Mouse (Mus musculus) limb, embryonic 13.5 days (tissue): ENCODE results near the gene Hapln3. TPM values are rescaled to one million over a fixed set of nuclear protein-coding genes. Genes with fewer than 3 reads are reported as not detected.

Source experiments
- ATAC-seq: fragments of 200-750 bp; cut with Nextera tagmentation; 2 replicates; pipeline ENCODE4 v1.8.0; 2017; ENCODE audit warnings: low read depth, moderate number of reproducible peaks, moderate TSS enrichment; ENCODE audit not compliant: low FRiP score
- H3K27ac ChIP-seq: fragments of 300-500 bp; sonication (generic); 2 replicates; pipeline ENCODE4 v1.5.1; 2015; ENCODE audit warnings: inconsistent platforms, mild to moderate bottlenecking, moderate library complexity
- H3K27me3 ChIP-seq: fragments of 300-500 bp; sonication (generic); 2 replicates; pipeline ENCODE4 v1.6.1; 2015; ENCODE audit warnings: mild to moderate bottlenecking, inconsistent platforms
- H3K36me3 ChIP-seq: fragments of 300-500 bp; sonication (generic); 2 replicates; pipeline ENCODE4 v1.6.1; 2015; ENCODE audit warnings: inconsistent platforms, mild to moderate bottlenecking, moderate library complexity
- H3K4me1 ChIP-seq: fragments of 300-500 bp; sonication (generic); 2 replicates; pipeline ENCODE4 v1.6.1; 2015; ENCODE audit warnings: inconsistent platforms
- H3K4me2 ChIP-seq: fragments of 300-500 bp; sonication (generic); replicated peaks from 2 replicates; pipeline ENCODE4 v1.6.1; 2015; ENCODE audit warnings: inconsistent platforms, mild to moderate bottlenecking, moderate library complexity
- H3K4me3 ChIP-seq: fragments of 300-500 bp; sonication (generic); 2 replicates; pipeline ENCODE4 v1.5.1; 2015; ENCODE audit warnings: moderate library complexity, mild to moderate bottlenecking, inconsistent platforms
- H3K9ac ChIP-seq: fragments of 300-500 bp; sonication (generic); 2 replicates; pipeline ENCODE4 v1.6.1; 2015; ENCODE audit warnings: mild to moderate bottlenecking, inconsistent platforms
- H3K9me3 ChIP-seq: fragments of 300-500 bp; sonication (generic); 2 replicates; pipeline ENCODE4 v1.6.1; 2016; ENCODE audit warnings: inconsistent platforms
- WGBS: fragments of 180-500 bp; shearing (Covaris S2); methylation state at CpG from one replicate; pipeline ENCODE4 v1.1.7; 2015; 5-methylcytosine and 5-hydroxymethylcytosine counted together
- polyA plus RNA-seq: library from polyadenylated mRNA; unstranded; fragments of >200 nt; fragmentation: Nextera tagmentation; extraction: Ambion mirVana; gene quantifications from 2 replicates; pipeline ENCODE4 v1.2.1, GENCODE M21; 2015

Gene Hapln3
- polyA plus RNA-seq, 1 experiment from 2014 or later = 1.3 TPM

DNA sequence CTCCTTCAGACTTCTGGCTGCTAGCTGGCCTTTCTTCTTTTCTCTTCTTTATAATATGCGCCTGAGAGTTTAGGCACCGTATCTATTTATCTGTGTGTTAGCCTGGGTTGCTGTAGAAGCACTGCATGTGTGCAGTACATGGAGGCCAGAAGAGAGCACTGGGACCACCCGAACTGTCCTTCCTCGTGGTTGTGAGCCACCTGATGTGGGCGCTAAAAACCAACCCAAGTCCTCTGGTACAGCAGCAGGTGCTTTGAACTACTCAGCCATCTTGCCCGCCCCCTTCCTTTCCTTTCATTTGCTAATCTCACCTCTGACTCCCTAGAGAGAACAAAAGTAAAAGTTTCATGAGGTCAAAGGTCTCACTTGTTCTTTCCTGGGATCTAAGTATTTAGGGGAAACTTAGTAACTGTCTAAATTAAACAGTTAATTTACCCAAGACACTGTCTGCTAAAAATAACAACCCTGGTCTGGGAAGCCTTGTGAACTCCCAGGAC lies 8.6 kb upstream of the Hapln3 start:
- Histone ChIP-seq H3K9ac (no peak overlapping the region), H3K9me3 (no peaks in the 10 kb centered on the region), H3K27ac (no peak overlapping the region), H3K36me3 (peaks cover 88% of the 10 kb centered on the region), H3K4me3 (no peak overlapping the region), H3K4me1 (no peaks in the 10 kb centered on the region), H3K4me2 (no peak overlapping the region), H3K27me3 (no peaks in the 10 kb centered on the region)
- ATAC-seq = no peak
- WGBS = 57% methylated on average over 6 of the region's 6 CpGs

DNA sequence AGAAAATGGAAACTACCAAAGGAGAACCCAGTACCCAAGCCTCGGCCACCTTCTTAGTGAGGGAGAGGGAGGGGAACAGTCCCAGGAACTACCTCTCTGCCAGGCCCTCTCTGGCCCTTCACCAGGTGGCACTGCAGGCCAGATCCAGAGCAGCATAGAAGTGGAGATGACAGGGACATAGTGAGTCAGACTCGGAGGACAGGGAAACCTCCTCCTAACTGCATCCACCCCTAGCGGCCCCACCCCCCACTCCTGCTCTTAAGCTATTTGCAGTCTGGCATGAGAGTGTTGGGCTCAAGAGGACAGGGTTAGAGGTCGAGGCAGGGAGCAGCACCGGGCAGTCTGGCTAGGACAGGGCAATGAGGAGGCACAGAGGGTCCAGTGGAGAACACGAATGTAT lies 2.6 kb upstream of the Hapln3 start:
- H3K27me3 ChIP-seq = peaks cover 12% of the 10 kb centered on the region
- no peak overlapping the region for H3K9ac ChIP-seq
- H3K27ac ChIP-seq = no peak overlapping the region
- H3K4me3 ChIP-seq = no peak overlapping the region
- no peak overlapping the region for H3K4me2 ChIP-seq
- H3K36me3 ChIP-seq = peaks cover 50% of the 10 kb centered on the region
- no peaks in the 10 kb centered on the region for H3K9me3 ChIP-seq
- H3K4me1 ChIP-seq = peaks cover 16% of the 10 kb centered on the region
- 41% methylated on average over 6 of the region's 6 CpGs for WGBS
- no peak for ATAC-seq

DNA sequence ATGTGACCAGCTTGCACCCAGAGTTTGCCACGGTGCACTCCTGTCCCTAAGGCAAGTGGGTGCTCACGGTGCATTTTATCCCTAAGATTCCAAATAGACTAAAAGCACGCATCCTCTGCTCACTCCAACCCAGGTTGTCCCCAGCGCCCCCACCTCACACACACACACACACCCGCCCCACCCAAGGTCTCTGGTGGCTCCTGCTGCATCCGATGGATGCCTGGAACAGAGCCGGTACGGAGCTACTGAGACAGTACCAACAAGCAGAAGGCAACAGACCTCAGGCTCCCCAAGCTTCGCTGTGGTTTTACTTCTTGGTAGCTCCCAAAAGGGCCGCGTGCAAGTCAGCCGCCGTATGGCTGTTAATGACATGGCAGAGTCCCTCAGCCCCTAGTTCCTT lies 433 bp downstream of the Hapln3 start:
- ATAC-seq = no peak
- H3K4me3 ChIP-seq = peak overlapping the region; percentile 33

DNA sequence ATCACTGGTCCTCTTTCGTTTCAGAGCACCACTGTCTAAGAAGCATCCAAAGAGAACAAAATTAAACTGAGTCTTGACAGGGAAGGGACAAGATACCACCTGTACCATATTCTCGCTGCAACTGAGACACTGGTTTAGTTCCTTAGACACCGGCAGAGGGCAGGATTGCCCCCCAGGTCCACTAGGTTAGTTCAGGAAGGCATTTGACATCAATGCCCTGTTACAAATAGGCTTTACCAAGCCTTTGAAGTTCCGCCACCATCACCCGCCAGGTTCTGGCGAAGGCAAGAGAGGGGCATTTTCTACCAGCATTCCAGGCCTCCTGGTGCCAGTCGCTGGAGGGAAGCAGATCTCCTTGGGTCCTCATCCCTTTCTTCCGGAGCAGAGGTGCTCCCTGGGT lies 935 bp downstream of the Hapln3 start:
- no peak for ATAC-seq
- H3K27ac ChIP-seq = no peak overlapping the region
- peaks cover 16% of the 10 kb centered on the region for H3K4me1 ChIP-seq
- 16% methylated on average over 8 of the region's 8 CpGs for WGBS
- no peak overlapping the region for H3K4me3 ChIP-seq
- H3K36me3 ChIP-seq = peaks cover 17% of the 10 kb centered on the region
- H3K4me2 ChIP-seq = peak overlapping the region; percentile 61
- no peaks in the 10 kb centered on the region for H3K9me3 ChIP-seq
- peaks cover 12% of the 10 kb centered on the region for H3K27me3 ChIP-seq
- 0 out of 2 replicates have a peak overlapping the region, but pooled peaks have one; percentile 54 for H3K9ac ChIP-seq

More for the DNA sequence above, 433 bp downstream of the Hapln3 start:
- H3K9me3 ChIP-seq = no peaks in the 10 kb centered on the region
- no peak overlapping the region for H3K27ac ChIP-seq
- peak overlapping the region; percentile 54; the same call in 1 of the 2 replicates for H3K9ac ChIP-seq
- H3K4me1 ChIP-seq = peaks cover 16% of the 10 kb centered on the region
- H3K27me3 ChIP-seq = peaks cover 12% of the 10 kb centered on the region
- peaks cover 22% of the 10 kb centered on the region for H3K36me3 ChIP-seq
- 12% methylated on average over 13 of the region's 13 CpGs for WGBS
- H3K4me2 ChIP-seq = peak overlapping the region; percentile 61

DNA sequence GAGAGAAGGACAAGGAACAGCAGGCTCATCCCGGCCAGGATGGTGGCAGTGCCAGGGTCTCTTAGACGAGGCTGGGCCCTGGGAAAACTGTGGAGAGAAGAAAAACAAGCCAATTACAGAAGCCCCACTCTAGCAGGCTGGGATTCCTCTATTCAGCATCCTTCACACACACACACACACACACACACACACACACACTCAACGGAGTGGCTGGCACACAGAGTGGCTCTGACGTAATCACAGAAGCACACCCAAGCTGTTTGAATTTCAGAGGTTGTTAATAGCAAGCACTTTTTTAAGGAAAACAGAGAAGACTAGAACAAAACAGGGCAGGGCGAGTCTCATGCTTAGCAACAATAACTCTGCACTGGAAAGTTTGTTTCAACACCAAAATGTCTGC lies 7.4 kb downstream of the Hapln3 start:
- Histone ChIP-seq H3K9ac (no peak overlapping the region), H3K4me3 (no peak overlapping the region), H3K27me3 (no peaks in the 10 kb centered on the region), H3K36me3 (no peaks in the 10 kb centered on the region), H3K4me2 (no peak overlapping the region), H3K27ac (no peak overlapping the region), H3K4me1 (no peaks in the 10 kb centered on the region), H3K9me3 (no peaks in the 10 kb centered on the region)
- no peak for ATAC-seq
- 78% methylated on average over 5 of the region's 5 CpGs for WGBS

DNA sequence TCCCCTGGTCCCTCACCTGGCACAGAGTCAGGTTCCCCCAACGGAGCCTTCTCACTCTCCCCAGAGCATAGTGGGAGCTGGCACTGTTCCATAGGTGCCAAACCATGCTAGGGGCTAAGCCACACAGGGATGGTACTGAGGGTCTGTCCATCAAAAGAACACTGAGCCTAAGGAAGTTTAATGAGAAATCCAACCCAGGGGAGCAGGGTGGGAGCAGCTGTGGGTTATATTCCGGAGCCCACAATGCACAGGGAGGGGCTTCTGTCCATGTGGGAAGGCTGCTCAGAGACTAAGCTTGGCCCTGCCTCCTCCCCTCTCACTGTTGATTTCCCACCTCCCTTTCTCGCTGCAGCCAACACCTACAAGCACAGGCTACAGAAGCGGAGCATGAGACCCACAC lies 17.0 kb downstream of the Hapln3 start:
- Histone ChIP-seq H3K9me3 (no peaks in the 10 kb centered on the region), H3K4me2 (no peak overlapping the region), H3K36me3 (0 out of 2 replicates have a peak, but pooled peaks cover 6% of the 10 kb centered on the region), H3K9ac (no peak overlapping the region), H3K4me1 (0 out of 2 replicates have a peak, but pooled peaks cover 2% of the 10 kb centered on the region), H3K4me3 (no peak overlapping the region), H3K27me3 (no peaks in the 10 kb centered on the region), H3K27ac (no peak overlapping the region)
- no peak for ATAC-seq
- WGBS = 47% methylated on average over 4 of the region's 4 CpGs

DNA sequence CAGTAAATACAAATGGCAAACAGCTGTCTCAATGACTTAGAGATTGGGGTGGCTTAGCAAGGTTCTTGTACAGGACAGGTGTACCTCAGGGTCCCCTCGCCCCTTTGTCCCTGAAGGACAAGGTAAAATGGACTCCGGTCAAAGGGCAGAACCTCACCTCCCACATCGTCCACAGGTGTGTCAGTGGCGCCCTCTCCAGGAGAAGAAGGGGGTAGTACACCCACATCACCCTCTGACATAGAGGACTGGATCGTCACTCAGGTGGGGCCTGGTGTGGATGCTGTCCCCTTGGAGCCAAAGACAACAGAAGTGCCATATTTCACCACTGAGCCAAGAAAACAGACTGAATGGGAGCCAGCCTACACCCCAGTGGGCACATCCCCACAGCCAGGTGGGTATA lies 34.3 kb downstream of the Hapln3 start:
- no peak overlapping the region for H3K27ac ChIP-seq
- H3K36me3 ChIP-seq = no peaks in the 10 kb centered on the region
- H3K9ac ChIP-seq = no peak overlapping the region
- no peak overlapping the region for H3K4me2 ChIP-seq
- WGBS = 75% methylated on average over 5 of the region's 5 CpGs
- H3K9me3 ChIP-seq = no peaks in the 10 kb centered on the region
- no peak for ATAC-seq
- no peaks in the 10 kb centered on the region for H3K4me1 ChIP-seq
- H3K4me3 ChIP-seq = no peak overlapping the region
- no peaks in the 10 kb centered on the region; the same call in 1 of the 2 replicates for H3K27me3 ChIP-seq

DNA sequence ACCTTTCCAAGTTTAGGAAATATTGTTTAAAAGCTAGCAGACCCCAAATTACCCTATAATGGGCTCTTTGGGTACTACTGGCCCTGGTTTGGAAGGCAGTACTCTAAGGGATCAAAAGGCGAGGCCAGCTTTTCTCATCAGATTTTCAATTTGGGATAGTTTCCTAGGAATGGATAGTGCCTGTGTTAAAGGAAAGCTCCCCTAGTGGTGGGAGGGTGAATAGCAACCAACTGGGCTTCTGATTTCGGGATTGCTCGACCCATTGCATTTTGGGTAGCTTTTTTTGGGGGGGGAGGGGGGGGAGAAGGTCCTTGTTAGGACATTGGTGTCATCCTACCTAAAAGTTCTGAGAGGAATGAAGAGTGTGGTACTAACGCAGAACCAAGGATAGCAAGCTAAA lies 41.7 kb downstream of the Hapln3 start:
- no peak overlapping the region for H3K27ac ChIP-seq
- ATAC-seq = no peak
- peaks cover 8% of the 10 kb centered on the region for H3K36me3 ChIP-seq
- H3K4me2 ChIP-seq = no peak overlapping the region
- no peaks in the 10 kb centered on the region for H3K9me3 ChIP-seq
- no peaks in the 10 kb centered on the region for H3K27me3 ChIP-seq
- H3K4me3 ChIP-seq = no peak overlapping the region
- 66% methylated on average over 4 of the region's 4 CpGs for WGBS
- no peak overlapping the region for H3K9ac ChIP-seq
- H3K4me1 ChIP-seq = no peaks in the 10 kb centered on the region

DNA sequence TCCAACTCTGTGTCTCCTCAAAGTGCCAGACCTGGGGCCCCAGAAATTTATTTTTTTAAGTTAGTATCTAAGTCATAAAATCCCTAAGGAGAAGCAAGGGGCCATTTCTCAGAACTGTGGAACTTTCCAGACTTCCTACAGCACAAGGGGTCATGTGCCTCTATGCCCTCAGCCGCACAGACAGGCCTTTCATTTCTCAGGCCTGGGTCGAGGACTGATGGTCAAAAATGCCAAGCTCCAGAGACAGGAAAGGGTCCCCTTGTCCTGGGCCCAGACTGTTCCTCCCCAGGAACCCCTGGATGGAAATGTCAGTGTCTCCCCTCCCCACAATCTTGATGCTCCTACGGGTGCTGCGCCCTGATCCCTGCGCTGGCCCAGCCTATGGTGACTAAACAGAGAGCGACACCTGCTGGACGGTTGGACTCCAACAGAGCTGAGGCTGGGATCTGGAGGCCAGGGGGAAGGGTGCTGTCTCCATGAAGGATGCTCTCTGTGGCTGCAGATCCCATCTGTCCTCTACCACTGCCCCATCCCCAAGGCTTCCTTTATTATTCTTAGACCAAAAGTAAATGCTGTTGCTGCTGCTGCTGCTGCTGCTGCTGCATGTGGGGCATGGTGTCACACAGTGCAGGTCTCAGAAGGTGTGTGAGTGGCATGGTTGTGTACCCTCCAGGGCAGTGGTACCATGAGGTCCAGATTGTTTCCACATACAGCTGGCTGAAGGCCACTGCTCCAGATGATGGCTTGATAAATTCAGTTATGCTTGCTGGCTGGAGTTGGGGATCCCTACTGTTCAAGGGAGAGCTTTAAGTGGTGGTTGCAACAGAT lies 50.0 kb downstream of the Hapln3 start:
- peak; percentile 79 for ATAC-seq
- 20% methylated on average over 7 of the region's 7 CpGs for WGBS
- no peak overlapping the region for H3K9ac ChIP-seq
- H3K4me3 ChIP-seq = no peak overlapping the region
- H3K27ac ChIP-seq = 0 out of 2 replicates have a peak overlapping the region, but pooled peaks have one; percentile 1
- no peaks in the 10 kb centered on the region for H3K4me1 ChIP-seq
- no peak overlapping the region for H3K4me2 ChIP-seq
- H3K9me3 ChIP-seq = no peaks in the 10 kb centered on the region
- no peaks in the 10 kb centered on the region for H3K36me3 ChIP-seq
- H3K27me3 ChIP-seq = peaks cover 4% of the 10 kb centered on the region; the same call in 1 of the 2 replicates

DNA sequence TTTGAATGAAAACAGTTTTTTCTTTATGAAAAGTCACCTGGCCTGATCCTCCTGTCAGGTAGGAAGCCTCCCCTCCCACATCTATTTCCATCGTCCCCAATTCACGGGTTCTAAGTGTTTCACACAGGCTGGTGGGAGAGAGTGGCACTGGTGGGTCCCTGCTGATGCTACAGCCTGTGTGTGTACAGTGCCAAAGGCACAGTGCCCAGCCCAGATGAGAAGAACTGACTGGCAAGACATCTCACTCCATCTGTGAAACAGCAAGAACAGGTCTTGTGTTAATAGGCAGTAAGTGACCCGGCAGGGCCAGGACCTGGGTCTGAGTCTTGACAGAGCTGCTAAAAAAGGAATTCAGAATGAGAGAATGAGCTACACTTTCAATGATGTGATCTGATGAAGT lies 51.6 kb downstream of the Hapln3 start:
- H3K27ac ChIP-seq = no peak overlapping the region
- no peaks in the 10 kb centered on the region for H3K9me3 ChIP-seq
- 54% methylated on average over 3 of the region's 3 CpGs for WGBS
- no peaks in the 10 kb centered on the region for H3K36me3 ChIP-seq
- H3K27me3 ChIP-seq = peaks cover 4% of the 10 kb centered on the region; the same call in 1 of the 2 replicates
- H3K9ac ChIP-seq = no peak overlapping the region
- H3K4me1 ChIP-seq = no peaks in the 10 kb centered on the region
- H3K4me3 ChIP-seq = no peak overlapping the region
- no peak overlapping the region for H3K4me2 ChIP-seq
- ATAC-seq = no peak

DNA sequence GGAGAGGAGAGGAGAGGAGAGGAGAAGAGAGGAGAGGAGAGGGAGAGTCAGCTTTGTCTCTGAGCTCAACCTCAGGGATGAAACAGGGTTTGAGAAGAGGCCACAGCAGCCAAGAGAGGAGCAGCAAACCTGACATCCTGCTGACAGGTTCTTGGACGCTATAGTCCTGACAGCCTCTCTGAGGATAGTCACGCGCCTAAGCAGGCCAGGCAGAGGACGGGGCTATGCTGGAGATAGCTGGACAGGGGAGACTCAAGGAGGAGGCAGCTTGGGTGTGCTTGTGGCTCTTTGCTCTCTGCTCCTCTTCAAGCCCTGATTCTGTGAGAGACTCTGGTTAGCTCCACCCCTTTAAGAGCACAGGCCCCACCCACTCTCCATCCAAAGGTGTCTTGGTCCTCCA lies 62.6 kb downstream of the Hapln3 start:
- ATAC-seq = no peak
- no peak overlapping the region for H3K27ac ChIP-seq
- WGBS = 57% methylated on average over 4 of the region's 4 CpGs
- no peak overlapping the region for H3K9ac ChIP-seq
- H3K27me3 ChIP-seq = no peaks in the 10 kb centered on the region
- no peaks in the 10 kb centered on the region for H3K4me1 ChIP-seq
- no peaks in the 10 kb centered on the region for H3K9me3 ChIP-seq
- no peaks in the 10 kb centered on the region for H3K36me3 ChIP-seq
- H3K4me2 ChIP-seq = no peak overlapping the region
- H3K4me3 ChIP-seq = no peak overlapping the region

DNA sequence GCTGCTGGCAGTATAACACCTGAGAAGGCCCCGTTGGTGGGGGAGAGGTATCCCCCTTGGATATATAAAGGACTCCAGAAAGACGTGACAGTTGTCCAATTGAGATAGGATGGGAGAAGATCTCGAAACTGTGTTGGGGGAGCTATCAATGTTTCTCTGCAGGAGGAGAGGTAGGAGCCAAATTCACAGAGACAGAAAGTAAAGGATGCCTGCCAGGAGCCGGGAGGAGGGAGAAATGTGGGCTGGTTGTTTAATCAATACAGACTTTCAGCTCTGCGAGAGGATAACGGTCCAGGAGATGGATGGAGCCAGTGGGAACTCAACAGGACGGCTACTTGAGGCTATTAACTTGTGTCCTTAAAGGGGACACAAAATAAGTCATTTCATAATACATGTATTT lies 63.4 kb downstream of the Hapln3 start:
- Histone ChIP-seq H3K36me3 (no peaks in the 10 kb centered on the region), H3K9ac (no peak overlapping the region), H3K4me3 (no peak overlapping the region), H3K27me3 (no peaks in the 10 kb centered on the region), H3K9me3 (no peaks in the 10 kb centered on the region), H3K4me1 (no peaks in the 10 kb centered on the region), H3K27ac (no peak overlapping the region), H3K4me2 (no peak overlapping the region)
- ATAC-seq = no peak
- WGBS = 63% methylated on average over 7 of the region's 7 CpGs
